Mouse (Mus musculus) embryonic facial prominence, embryonic 11.5 days (tissue): Measurements from ENCODE around the gene Syce3. TPM values are rescaled to one million over a fixed set of nuclear protein-coding genes. Genes with fewer than 3 reads are reported as not detected.
A peak's percentile ranks its signal among the peaks of the same experiment; 100 is the strongest.

Experiments
- ATAC-seq: fragments of 200-750 bp; cut with Nextera tagmentation; replicated peaks from 2 replicates; pipeline ENCODE4 v1.8.0; 2017; ENCODE audit warnings: low read depth; ENCODE audit not compliant: insufficient number of reproducible peaks, low FRiP score, low TSS enrichment
- DNase-seq: peaks from one replicate; pipeline ENCODE4 v3.0.0-alpha.2; 2015; ENCODE audit warnings: low spot score
- H3K27ac ChIP-seq: fragments of 300-500 bp; sonication (generic); replicated peaks from 2 replicates; pipeline ENCODE4 v1.5.1; 2014; ENCODE audit warnings: mild to moderate bottlenecking, low read depth, low read length, control low read depth
- H3K27me3 ChIP-seq: fragments of 300-500 bp; sonication (generic); 2 replicates; pipeline ENCODE4 v1.6.1; 2014; ENCODE audit warnings: mild to moderate bottlenecking, low read length, moderate library complexity, mixed read lengths; ENCODE audit not compliant: control insufficient read depth, insufficient read depth
- H3K36me3 ChIP-seq: fragments of 300-500 bp; sonication (generic); replicated peaks from 2 replicates; pipeline ENCODE4 v1.6.1; 2014; ENCODE audit warnings: low read depth, mild to moderate bottlenecking, low read length, moderate library complexity, mixed read lengths; ENCODE audit not compliant: control insufficient read depth, insufficient read depth
- H3K4me1 ChIP-seq: fragments of 300-500 bp; sonication (generic); 2 replicates; pipeline ENCODE4 v1.6.1; 2014; ENCODE audit warnings: low read length, mixed read lengths; ENCODE audit not compliant: control insufficient read depth, insufficient read depth
- H3K4me2 ChIP-seq: fragments of 300-500 bp; sonication (generic); 2 replicates; pipeline ENCODE4 v1.6.1; 2014; ENCODE audit warnings: low read depth, mild to moderate bottlenecking, control low read depth, low read length, moderate library complexity
- H3K4me3 ChIP-seq: fragments of 300-500 bp; sonication (generic); 2 replicates; pipeline ENCODE4 v1.5.1; 2014; ENCODE audit warnings: low read depth, low read length, control low read depth
- H3K9ac ChIP-seq: fragments of 300-500 bp; sonication (generic); replicated peaks from 2 replicates; pipeline ENCODE4 v1.6.1; 2014; ENCODE audit warnings: mild to moderate bottlenecking, control low read depth, low read length
- H3K9me3 ChIP-seq: fragments of 300-500 bp; sonication (generic); replicated peaks from 2 replicates; pipeline ENCODE4 v1.6.1; 2016; ENCODE audit warnings: mild to moderate bottlenecking, low read length, inconsistent platforms, mixed read lengths; ENCODE audit not compliant: control insufficient read depth
- WGBS: fragments of 180-500 bp; shearing (Covaris S2); extraction: QIAGEN DNeasy Blood & Tissue Kit; methylation state at CpG from one replicate; pipeline ENCODE4 v1.1.7; 2014; 5-methylcytosine and 5-hydroxymethylcytosine counted together
- polyA plus RNA-seq: library from polyadenylated mRNA; unstranded; fragments of >200 nt; fragmentation: Nextera tagmentation; extraction: Ambion mirVana; gene quantifications from 2 replicates; pipeline ENCODE4 v1.2.1, GENCODE M21; 2014

The Syce3 gene
- polyA plus RNA-seq, 1 experiment from 2014 or later: not detected

GRCm38 (mm10) chr15:89365141-89365551, 45.2 kb downstream of the Syce3 start:
- Histone ChIP-seq H3K4me3 (no peak overlapping the region), H3K4me1 (no peaks in the 10 kb centered on the region), H3K27ac (no peak overlapping the region), H3K9me3 (no peaks in the 10 kb centered on the region), H3K27me3 (no peaks in the 10 kb centered on the region), H3K9ac (no peak overlapping the region), H3K36me3 (peaks cover 15% of the 10 kb centered on the region), H3K4me2 (no peak overlapping the region)
- no peak for ATAC-seq
- WGBS: 83% methylated on average over 4 of the region's 4 CpGs
- no peak for DNase-seq

GRCm38 (mm10) chr15:89363051-89363450, 47.3 kb downstream of the Syce3 start:
- Histone ChIP-seq H3K4me2 (no peak overlapping the region), H3K4me1 (no peaks in the 10 kb centered on the region), H3K9ac (no peak overlapping the region), H3K9me3 (no peaks in the 10 kb centered on the region), H3K27me3 (no peaks in the 10 kb centered on the region), H3K27ac (no peak overlapping the region), H3K4me3 (no peak overlapping the region), H3K36me3 (peaks cover 8% of the 10 kb centered on the region)
- no peak for ATAC-seq
- DNase-seq: no peak
- 92% methylated on average over 7 of the region's 7 CpGs for WGBS

- DNase-seq: no peak
- ATAC-seq: no peak
- no peaks in the 10 kb centered on the region for H3K4me1 ChIP-seq
- H3K9ac ChIP-seq: no peak overlapping the region
- no peaks in the 10 kb centered on the region for H3K27me3 ChIP-seq
- no peak overlapping the region for H3K4me2 ChIP-seq
- no peak overlapping the region for H3K4me3 ChIP-seq
- H3K36me3 ChIP-seq: peaks cover 4% of the 10 kb centered on the region
- 89% methylated on average over 3 of the region's 3 CpGs for WGBS
- H3K27ac ChIP-seq: no peak overlapping the region
- H3K9me3 ChIP-seq: no peaks in the 10 kb centered on the region
Observed at GRCm38 (mm10) chr15:89358784-89359183, 51.5 kb downstream of the Syce3 start.

GRCm38 (mm10) chr15:89356372-89356771, 53.9 kb downstream of the Syce3 start:
- H3K4me3 ChIP-seq: peak overlapping the region; percentile 63
- DNase-seq: peak; percentile 98
- peak overlapping the region; percentile 32 for H3K4me2 ChIP-seq
- H3K36me3 ChIP-seq: peaks cover 12% of the 10 kb centered on the region
- WGBS: 1% methylated on average over 15 of the region's 15 CpGs
- peak; percentile 64 for ATAC-seq
- peak overlapping the region; percentile 86 for H3K9ac ChIP-seq
- H3K27ac ChIP-seq: peak overlapping the region; percentile 68
- H3K27me3 ChIP-seq: no peaks in the 10 kb centered on the region
- H3K4me1 ChIP-seq: no peaks in the 10 kb centered on the region
- no peaks in the 10 kb centered on the region for H3K9me3 ChIP-seq

- ATAC-seq (peak; percentile 80), DNase-seq (peak; percentile 99)
- Histone ChIP-seq H3K4me3 (peak within 1 kb of the TSS; percentile 63), H3K4me2 (peak within 1 kb of the TSS; percentile 67), H3K27ac (peak within 1 kb of the TSS; percentile 68), H3K9me3 (no peaks in the 10 kb centered on the region), H3K36me3 (peaks cover 8% of the 10 kb centered on the region), H3K4me1 (no peaks in the 10 kb centered on the region), H3K27me3 (no peaks in the 10 kb centered on the region), H3K9ac (peak within 1 kb of the TSS; percentile 86)
- WGBS: under 1% methylated on average over 59 of the region's 64 CpGs
Observed at GRCm38 (mm10) chr15:89355241-89356187, 54.8 kb downstream of the Syce3 start, which contains the start of the genes Lmf2 and Ncaph2. Gene Lmf2 (minus strand): TSS chr15:89355659. Gene Ncaph2 (plus strand): TSS chr15:89355719.

- Histone ChIP-seq H3K27me3 (no peaks in the 10 kb centered on the region), H3K27ac (no peak overlapping the region), H3K9ac (peak overlapping the region; percentile 86), H3K4me1 (no peaks in the 10 kb centered on the region), H3K36me3 (peaks cover 8% of the 10 kb centered on the region), H3K4me3 (peak overlapping the region; percentile 63), H3K4me2 (peak overlapping the region; percentile 67), H3K9me3 (no peaks in the 10 kb centered on the region)
- WGBS: 85% methylated on average over 7 of the region's 7 CpGs
- DNase-seq: no peak
- no peak for ATAC-seq
Observed at GRCm38 (mm10) chr15:89354455-89354854, 55.8 kb downstream of the Syce3 start.

GRCm38 (mm10) chr15:89353837-89354236, 56.5 kb downstream of the Syce3 start:
- peaks cover 8% of the 10 kb centered on the region for H3K36me3 ChIP-seq
- H3K27ac ChIP-seq: no peak overlapping the region
- no peaks in the 10 kb centered on the region for H3K27me3 ChIP-seq
- ATAC-seq (no peak), DNase-seq (no peak)
- no peaks in the 10 kb centered on the region for H3K9me3 ChIP-seq
- H3K4me1 ChIP-seq: no peaks in the 10 kb centered on the region
- H3K4me3 ChIP-seq: no peak overlapping the region
- no peak overlapping the region for H3K9ac ChIP-seq
- H3K4me2 ChIP-seq: no peak overlapping the region
- 96% methylated on average over 16 of the region's 16 CpGs for WGBS

GRCm38 (mm10) chr15:89352795-89353194, 57.5 kb downstream of the Syce3 start:
- peaks cover 8% of the 10 kb centered on the region for H3K36me3 ChIP-seq
- DNase-seq: no peak

More at GRCm38 (mm10) chr15:89352795-89353194, 57.5 kb downstream of the Syce3 start:
- no peak overlapping the region for H3K4me2 ChIP-seq
- no peak overlapping the region for H3K4me3 ChIP-seq
- H3K9me3 ChIP-seq: no peaks in the 10 kb centered on the region
- no peak for ATAC-seq
- H3K27me3 ChIP-seq: no peaks in the 10 kb centered on the region
- 97% methylated on average over 12 of the region's 12 CpGs for WGBS
- H3K27ac ChIP-seq: no peak overlapping the region
- H3K9ac ChIP-seq: no peak overlapping the region
- H3K4me1 ChIP-seq: no peaks in the 10 kb centered on the region
